Mouse (Mus musculus): ENCODE measurements around the gene Spen. TPM values are rescaled to one million over a fixed set of nuclear protein-coding genes. Genes with fewer than 3 reads are reported as not detected.

Spen gene
- total RNA-seq, 1 experiment: 58.6 TPM

DNA sequence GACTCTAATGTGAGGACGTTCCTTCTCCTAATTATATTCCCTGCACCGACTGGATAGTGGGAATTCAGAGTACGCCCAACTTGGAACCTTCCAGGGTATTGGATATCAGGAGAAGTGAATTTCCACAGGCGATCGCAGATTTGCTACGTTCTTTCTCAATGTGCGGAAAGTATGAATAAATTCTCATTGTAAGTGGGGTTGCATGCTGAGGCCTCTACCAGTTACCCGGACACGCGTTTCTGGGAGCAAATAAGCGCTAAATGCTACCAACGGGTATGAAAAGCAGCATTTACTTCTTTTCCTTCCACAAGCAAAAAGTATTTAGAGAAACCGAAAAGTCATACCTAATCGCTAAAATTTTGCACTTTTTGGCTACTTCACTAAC lies 1.2 kb downstream of the Spen start:
- in situ Hi-C loops (cut with MboI; ENCODE audit: low sequenced_read_pairs in 2 of 2, unreplicated experiment in 2 of 2): no loop called here
- H3K36me3 ChIP-seq (ENCODE audit: control insufficient read depth, insufficient read depth, low read length, poor library complexity, severe bottlenecking): no peaks in the 10 kb centered on the region
- peak overlapping the region; percentile 84 to 95 for H3K4me3 ChIP-seq (ENCODE audit: insufficient read depth in 1 of 2, low read depth in 1 of 2, low read length in 2 of 2, poor library complexity in 1 of 2, severe bottlenecking in 1 of 2)
- H3K9ac ChIP-seq (ENCODE audit: insufficient read depth, low read depth, low read length, poor library complexity, severe bottlenecking): peak overlapping the region; percentile 65
- no peak overlapping the region for H3K27ac ChIP-seq (ENCODE audit: insufficient read depth, low read depth, low read length, poor library complexity, severe bottlenecking)
- TF ChIP-seq CHD2 (IDR thresholded peaks at IDR 0.05; ENCODE audit: low read depth, low read length) (no peak), ZNF384 (IDR thresholded peaks at IDR 0.05; ENCODE audit: low read depth, low read length) (peak; percentile 83)
- H3K4me1 ChIP-seq (ENCODE audit: control insufficient read depth in 2 of 2, insufficient read depth in 2 of 2, low read length in 2 of 2, poor library complexity in 1 of 2): peaks cover 4 to 10% of the 10 kb centered on the region in 2 experiments
- DNase-seq (ENCODE audit: low read depth, low spot score): no peak
- no peaks in the 10 kb centered on the region for H3K9me3 ChIP-seq (ENCODE audit: control insufficient read depth, insufficient read depth, low read depth, low read length)

DNA sequence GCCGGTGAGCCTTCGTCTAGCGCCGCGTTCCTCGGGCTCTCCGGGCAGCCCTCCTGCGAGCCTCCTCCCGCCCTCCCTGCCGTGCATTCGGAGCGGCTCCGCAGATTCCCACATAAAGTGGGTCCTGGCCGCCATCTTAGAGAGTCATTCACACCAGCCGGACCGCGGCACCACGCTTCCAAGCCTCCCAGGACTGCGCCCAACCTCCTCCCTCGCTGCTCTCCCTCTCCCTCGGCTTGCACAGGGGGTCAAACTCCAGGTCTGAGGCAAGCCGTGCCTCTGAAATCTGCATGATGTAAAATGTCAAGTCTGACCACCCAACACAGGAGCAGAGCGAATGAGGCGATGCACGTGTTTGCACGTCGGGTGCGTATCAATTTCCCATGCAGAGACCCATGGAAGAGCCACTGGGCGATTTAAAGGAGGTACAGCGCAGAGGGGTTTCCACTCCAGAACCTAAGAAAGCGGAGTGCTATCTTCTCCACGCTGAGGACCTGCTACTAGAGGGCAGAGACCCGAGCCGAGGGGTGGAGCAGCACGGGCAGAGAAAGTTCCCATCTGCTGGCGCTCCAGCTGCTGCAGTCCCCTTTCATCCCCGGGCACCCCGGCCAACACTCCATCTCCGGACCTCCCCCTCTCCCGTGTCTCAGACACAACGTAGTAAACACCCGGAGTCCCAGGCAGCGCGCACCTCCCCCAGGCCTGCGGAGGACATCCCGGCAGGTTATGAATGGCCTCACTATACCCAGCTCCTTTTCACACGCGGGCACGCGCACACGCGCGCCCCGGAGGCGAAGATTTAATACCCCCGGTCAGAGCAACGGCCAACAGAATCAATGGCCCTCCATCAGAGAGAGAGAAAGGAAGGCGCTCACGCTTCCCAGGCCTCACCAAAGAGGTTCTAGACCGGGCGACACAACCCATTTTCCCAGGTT lies 1.8 kb downstream of the Spen start:
- peak; percentile 40 for DNase-seq (ENCODE audit: low read depth, low spot score)
- no peak overlapping the region for H3K27ac ChIP-seq (ENCODE audit: insufficient read depth, low read depth, low read length, poor library complexity, severe bottlenecking)

GRCm38 (mm10) chr4:141534947-141535680 lies 3.3 kb downstream of the Spen start:
- Histone ChIP-seq H3K4me1 (ENCODE audit: control insufficient read depth in 2 of 2, insufficient read depth in 2 of 2, low read length in 2 of 2, poor library complexity in 1 of 2) (peaks cover 4 to 17% of the 10 kb centered on the region in 2 experiments), H3K4me3 (ENCODE audit: insufficient read depth in 1 of 2, low read depth in 1 of 2, low read length in 2 of 2, poor library complexity in 1 of 2, severe bottlenecking in 1 of 2) (peak overlapping the region; percentile 18 to 84; a peak in 2 of 4 replicates), H3K9ac (ENCODE audit: insufficient read depth, low read depth, low read length, poor library complexity, severe bottlenecking) (no peak overlapping the region), H3K9me3 (ENCODE audit: control insufficient read depth, insufficient read depth, low read depth, low read length) (no peaks in the 10 kb centered on the region), H3K36me3 (ENCODE audit: control insufficient read depth, insufficient read depth, low read length, poor library complexity, severe bottlenecking) (0 out of 2 replicates have a peak, but pooled peaks cover 2% of the 10 kb centered on the region), H3K27ac (ENCODE audit: insufficient read depth, low read depth, low read length, poor library complexity, severe bottlenecking) (no peak overlapping the region)
- TF ChIP-seq MAFK (IDR thresholded peaks at IDR 0.05; ENCODE audit: insufficient read depth, low read depth, low read length): no peak
- no peak for TF ChIP-seq CHD2 (IDR thresholded peaks at IDR 0.05; ENCODE audit: low read depth, low read length)
- TF ChIP-seq HCFC1 (IDR thresholded peaks at IDR 0.05; ENCODE audit: borderline replicate concordance, insufficient read depth, low read length): no peak
- no peak for TF ChIP-seq ZC3H11A (IDR thresholded peaks at IDR 0.05; ENCODE audit: borderline replicate concordance, low read depth, low read length)
- TF ChIP-seq ZNF384 (IDR thresholded peaks at IDR 0.05; ENCODE audit: low read depth, low read length): no peak
- in situ Hi-C loops (cut with MboI; ENCODE audit: low sequenced_read_pairs in 2 of 2, unreplicated experiment in 2 of 2): no loop called here
- DNase-seq (ENCODE audit: low read depth, low spot score): no peak

More for the DNA sequence above, 1.8 kb downstream of the Spen start:
- H3K36me3 ChIP-seq (ENCODE audit: control insufficient read depth, insufficient read depth, low read length, poor library complexity, severe bottlenecking): no peaks in the 10 kb centered on the region
- TF ChIP-seq ZNF384 (IDR thresholded peaks at IDR 0.05; ENCODE audit: low read depth, low read length) (no peak), CHD2 (IDR thresholded peaks at IDR 0.05; ENCODE audit: low read depth, low read length) (no peak), MAFK (IDR thresholded peaks at IDR 0.05; ENCODE audit: insufficient read depth, low read depth, low read length) (no peak), ZC3H11A (IDR thresholded peaks at IDR 0.05; ENCODE audit: borderline replicate concordance, low read depth, low read length) (no peak), HCFC1 (IDR thresholded peaks at IDR 0.05; ENCODE audit: borderline replicate concordance, insufficient read depth, low read length) (no peak)
- peak overlapping the region; percentile 65 for H3K9ac ChIP-seq (ENCODE audit: insufficient read depth, low read depth, low read length, poor library complexity, severe bottlenecking)
- peaks cover 4 to 11% of the 10 kb centered on the region in 2 experiments for H3K4me1 ChIP-seq (ENCODE audit: control insufficient read depth in 2 of 2, insufficient read depth in 2 of 2, low read length in 2 of 2, poor library complexity in 1 of 2)
- in situ Hi-C loops (cut with MboI; ENCODE audit: low sequenced_read_pairs in 2 of 2, unreplicated experiment in 2 of 2): no loop called here
- no peaks in the 10 kb centered on the region for H3K9me3 ChIP-seq (ENCODE audit: control insufficient read depth, insufficient read depth, low read depth, low read length)
- H3K4me3 ChIP-seq (ENCODE audit: insufficient read depth in 1 of 2, low read depth in 1 of 2, low read length in 2 of 2, poor library complexity in 1 of 2, severe bottlenecking in 1 of 2): peak overlapping the region; percentile 84 to 95

GRCm38 (mm10) chr4:141530979-141531378 lies 7.4 kb downstream of the Spen start:
- H3K9me3 ChIP-seq (ENCODE audit: control insufficient read depth, insufficient read depth, low read depth, low read length): no peaks in the 10 kb centered on the region
- in situ Hi-C loops (cut with MboI; ENCODE audit: low sequenced_read_pairs in 2 of 2, unreplicated experiment in 2 of 2): no loop called here

More at GRCm38 (mm10) chr4:141530979-141531378, 7.4 kb downstream of the Spen start:
- H3K27ac ChIP-seq (ENCODE audit: insufficient read depth, low read depth, low read length, poor library complexity, severe bottlenecking): no peak overlapping the region
- TF ChIP-seq ZNF384 (IDR thresholded peaks at IDR 0.05; ENCODE audit: low read depth, low read length): no peak
- TF ChIP-seq MAFK (IDR thresholded peaks at IDR 0.05; ENCODE audit: insufficient read depth, low read depth, low read length): no peak
- no peak for TF ChIP-seq ZC3H11A (IDR thresholded peaks at IDR 0.05; ENCODE audit: borderline replicate concordance, low read depth, low read length)
- TF ChIP-seq CHD2 (IDR thresholded peaks at IDR 0.05; ENCODE audit: low read depth, low read length): no peak
- H3K36me3 ChIP-seq (ENCODE audit: control insufficient read depth, insufficient read depth, low read length, poor library complexity, severe bottlenecking): peaks cover 4% of the 10 kb centered on the region; the same call in 1 of the 2 replicates
- peaks cover 6 to 26% of the 10 kb centered on the region in 2 experiments for H3K4me1 ChIP-seq (ENCODE audit: control insufficient read depth in 2 of 2, insufficient read depth in 2 of 2, low read length in 2 of 2, poor library complexity in 1 of 2)
- H3K9ac ChIP-seq (ENCODE audit: insufficient read depth, low read depth, low read length, poor library complexity, severe bottlenecking): no peak overlapping the region
- no peak overlapping the region for H3K4me3 ChIP-seq (ENCODE audit: insufficient read depth in 1 of 2, low read depth in 1 of 2, low read length in 2 of 2, poor library complexity in 1 of 2, severe bottlenecking in 1 of 2)
- no peak for DNase-seq (ENCODE audit: low read depth, low spot score)
